Mouse (Mus musculus): ENCODE measurements around the gene Frmd7. TPM values are rescaled to one million over a fixed set of nuclear protein-coding genes. Genes with fewer than 3 reads are reported as not detected.

The Frmd7 gene
- total and polyA plus RNA-seq, 3 experiments = not detected

DNA sequence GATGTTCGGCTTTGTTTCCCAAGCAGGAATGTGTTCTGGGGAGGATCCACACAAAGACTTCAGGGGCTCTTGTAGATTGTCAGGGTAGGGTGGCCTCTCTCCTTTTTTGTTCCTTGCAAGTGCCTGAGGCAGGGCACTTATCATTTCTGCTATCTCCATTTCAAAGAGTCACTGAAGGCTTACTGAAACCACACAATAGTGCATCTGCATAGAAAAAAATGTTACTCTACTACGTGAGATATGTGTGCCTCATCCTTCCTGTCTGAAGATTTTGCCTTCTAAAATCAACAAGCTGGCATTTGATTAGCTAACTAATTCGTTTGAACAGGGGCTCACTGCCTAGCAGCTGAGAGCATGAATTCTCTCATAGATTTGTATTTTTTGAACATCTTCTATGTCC, 12.2 kb downstream of the Frmd7 start:
- no peak for DNase-seq (ENCODE audit: extremely low read depth)
- no peak for TF ChIP-seq USF1 (IDR thresholded peaks at IDR 0.05; ENCODE audit: low read depth, low read length)
- TF ChIP-seq NELFE (IDR thresholded peaks at IDR 0.05; ENCODE audit: low read depth, low read length) = no peak
- TF ChIP-seq ELF1 (IDR thresholded peaks at IDR 0.05; ENCODE audit: low read depth, low read length) = no peak
- TF ChIP-seq MEF2A (IDR thresholded peaks at IDR 0.05; ENCODE audit: borderline replicate concordance, low read depth, low read length) = no peak
- TF ChIP-seq ETS1 (conservative IDR thresholded peaks at IDR 0.05; ENCODE audit: low read depth, low read length) = no peak
- TF ChIP-seq ZMIZ1 (IDR thresholded peaks at IDR 0.05; ENCODE audit: low read depth, low read length) = no peak
- no peak for TF ChIP-seq CTCF (conservative IDR thresholded peaks at IDR 0.05 in 1 of 2, IDR thresholded peaks at IDR 0.05 in 1 of 2; ENCODE audit: low read depth in 2 of 2, low read length in 2 of 2)
- TF ChIP-seq SMC3 (IDR thresholded peaks at IDR 0.05; ENCODE audit: low read depth, low read length) = no peak
- no peak for TF ChIP-seq TBP (conservative IDR thresholded peaks at IDR 0.05; ENCODE audit: low read depth, low read length)

DNA sequence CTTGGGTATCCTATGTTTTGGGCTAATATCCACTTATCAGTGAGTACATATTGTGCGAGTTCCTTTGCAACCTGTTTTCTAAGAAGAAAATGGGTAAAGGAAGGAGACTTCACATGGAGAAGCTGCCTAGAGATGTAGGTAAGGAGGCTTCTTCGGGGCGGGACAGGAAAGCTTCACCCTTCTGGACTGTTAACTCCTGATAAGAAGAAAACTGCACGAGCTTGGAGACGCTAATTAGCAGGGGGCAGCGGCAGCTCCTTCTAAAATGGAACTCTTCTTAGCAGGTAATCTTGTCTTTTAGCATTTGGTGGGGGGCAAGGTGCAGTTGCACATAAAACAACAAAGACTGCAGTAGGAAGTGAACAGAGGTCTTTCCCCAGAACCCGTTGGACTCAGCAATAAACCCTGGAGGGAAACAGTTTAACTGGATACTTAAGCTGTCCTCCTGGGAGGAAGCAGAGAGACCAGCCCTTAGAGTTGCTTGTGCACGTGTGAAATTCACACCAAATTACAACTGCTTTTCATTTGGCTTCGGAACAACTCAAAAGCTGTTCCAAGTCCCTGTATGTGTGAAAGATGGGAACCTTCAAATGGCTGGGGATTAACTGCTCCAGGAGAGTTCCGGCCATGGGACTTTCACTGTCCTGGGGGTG, 15.5 kb downstream of the Frmd7 start:
- dilution Hi-C loops (cut with MboI; ENCODE audit: extremely low pct_ligation_motif_present, extremely low pct_unique_long_range_greater_than_20kb, low sequenced_read_pairs) = no loop called here
- Histone ChIP-seq H3K36me3 (replicated peaks in 1 of 2; ENCODE audit: control insufficient read depth in 1 of 2, insufficient read depth in 1 of 2, low read length in 1 of 2) (no peaks in the 10 kb centered on the region), H3K27ac (ENCODE audit: insufficient read depth, low read depth) (no peak overlapping the region), H3K9ac (ENCODE audit: insufficient read depth, low read depth) (no peak overlapping the region), H3K9me3 (replicated peaks; ENCODE audit: low read length) (no peaks in the 10 kb centered on the region), H3K4me1 (ENCODE audit: control insufficient read depth in 1 of 2, insufficient read depth in 2 of 2) (no peaks in the 10 kb centered on the region), H3K79me2 (replicated peaks; ENCODE audit: control insufficient read depth, extremely low read depth, insufficient read depth, poor library complexity, severe bottlenecking) (no peaks in the 10 kb centered on the region), H3K4me2 (ENCODE audit: insufficient read depth, low read depth, poor library complexity, severe bottlenecking) (no peak overlapping the region), H3K4me3 (replicated peaks in 1 of 3; ENCODE audit: low read depth in 2 of 3, low read length in 2 of 3, poor library complexity in 1 of 3) (no peak overlapping the region), H3K27me3 (replicated peaks) (no peaks in the 10 kb centered on the region)
- no peak for DNase-seq (ENCODE audit: extremely low read depth)
- TF ChIP-seq MAZ (IDR thresholded peaks at IDR 0.05; ENCODE audit: low read depth, low read length) (no peak), TBP (conservative IDR thresholded peaks at IDR 0.05; ENCODE audit: low read depth, low read length) (no peak), USF1 (IDR thresholded peaks at IDR 0.05; ENCODE audit: low read depth, low read length) (no peak), SMC3 (IDR thresholded peaks at IDR 0.05; ENCODE audit: low read depth, low read length) (no peak), POLR2AphosphoS2 (IDR thresholded peaks at IDR 0.05; ENCODE audit: low read depth, low read length) (no peak), CHD1 (IDR thresholded peaks at IDR 0.05; ENCODE audit: low read depth, low read length) (no peak)
- in situ Hi-C loops (cut with MboI; ENCODE audit: low pct_ligation_motif_present, low pct_unique_long_range_greater_than_20kb, low sequenced_read_pairs) = no loop called here

More for the DNA sequence above, 12.2 kb downstream of the Frmd7 start:
- Histone ChIP-seq H3K79me2 (replicated peaks; ENCODE audit: control insufficient read depth, extremely low read depth, insufficient read depth, poor library complexity, severe bottlenecking) (no peaks in the 10 kb centered on the region), H3K4me2 (ENCODE audit: insufficient read depth, low read depth, poor library complexity, severe bottlenecking) (no peak overlapping the region), H3K36me3 (replicated peaks in 1 of 2; ENCODE audit: control insufficient read depth in 1 of 2, insufficient read depth in 1 of 2, low read length in 1 of 2) (no peaks in the 10 kb centered on the region), H3K9ac (ENCODE audit: insufficient read depth, low read depth) (no peak overlapping the region), H3K9me3 (replicated peaks; ENCODE audit: low read length) (no peaks in the 10 kb centered on the region), H3K4me1 (ENCODE audit: control insufficient read depth in 1 of 2, insufficient read depth in 2 of 2) (no peaks in the 10 kb centered on the region), H3K27ac (ENCODE audit: insufficient read depth, low read depth) (no peak overlapping the region), H3K4me3 (replicated peaks in 1 of 3; ENCODE audit: low read depth in 2 of 3, low read length in 2 of 3, poor library complexity in 1 of 3) (no peak overlapping the region), H3K27me3 (replicated peaks) (no peaks in the 10 kb centered on the region)
- dilution Hi-C loops (cut with MboI; ENCODE audit: extremely low pct_ligation_motif_present, extremely low pct_unique_long_range_greater_than_20kb, low sequenced_read_pairs) (no loop called here), in situ Hi-C loops (cut with MboI; ENCODE audit: low pct_ligation_motif_present, low pct_unique_long_range_greater_than_20kb, low sequenced_read_pairs) (no loop called here)
